Mouse (Mus musculus) right cerebral cortex, adult 18-20 months (tissue): ENCODE measurements around the gene Rpl23.
A peak's percentile ranks its signal among the peaks of the same experiment; 100 is the strongest.
"Not testable (repeated sequence)": the region's sequence is repeated elsewhere in the genome, so short reads cannot be mapped to it uniquely, and the experiment has no call there.

Source experiments
- DNase-seq: peaks from one replicate; pipeline ENCODE4 v3.0.0; 2022; ENCODE audit warnings: mixed read lengths

Rpl23 gene

DNA sequence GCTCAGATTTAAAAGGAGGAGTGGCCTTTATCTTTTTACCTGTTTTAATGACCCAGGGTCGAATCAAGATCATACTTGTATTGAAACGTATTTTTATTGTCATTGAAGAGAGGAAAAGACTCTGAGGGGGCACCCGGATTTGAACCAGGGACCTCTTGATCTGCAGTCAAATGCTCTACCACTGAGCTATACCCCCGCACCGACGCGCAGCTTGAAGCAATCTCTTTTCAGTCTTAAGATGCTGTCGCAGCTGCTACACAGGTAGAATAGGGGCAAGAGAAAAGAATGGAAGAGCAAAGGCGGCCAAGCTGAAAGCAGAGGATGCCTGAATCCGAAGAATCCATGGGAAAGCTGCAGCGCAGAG lies 16.5 kb upstream of the Rpl23 start, which contains the start of gene Lasp1:
Lasp1 (plus strand) TSS at position 219 of the 364 bp plus-strand sequence.
- peak; percentile 89 for DNase-seq

DNA sequence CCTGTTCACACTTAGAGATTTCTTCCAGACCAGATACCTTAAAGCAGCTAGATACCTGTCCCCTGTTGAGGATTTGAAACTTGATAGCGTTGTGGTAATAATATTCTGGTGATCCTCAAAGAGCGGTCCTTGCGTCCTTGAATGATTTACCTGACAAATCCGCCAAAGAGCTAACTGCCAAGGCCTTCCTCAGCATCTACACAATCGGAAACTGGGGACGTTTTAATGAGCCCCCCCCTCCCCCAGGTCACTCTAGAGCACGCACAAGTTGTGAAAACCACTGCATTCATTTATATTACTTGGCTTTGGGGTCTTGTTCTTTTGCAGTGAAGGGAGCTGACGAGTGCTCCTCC lies 15.8 kb upstream of the Rpl23 start:
- no peak for DNase-seq

DNA sequence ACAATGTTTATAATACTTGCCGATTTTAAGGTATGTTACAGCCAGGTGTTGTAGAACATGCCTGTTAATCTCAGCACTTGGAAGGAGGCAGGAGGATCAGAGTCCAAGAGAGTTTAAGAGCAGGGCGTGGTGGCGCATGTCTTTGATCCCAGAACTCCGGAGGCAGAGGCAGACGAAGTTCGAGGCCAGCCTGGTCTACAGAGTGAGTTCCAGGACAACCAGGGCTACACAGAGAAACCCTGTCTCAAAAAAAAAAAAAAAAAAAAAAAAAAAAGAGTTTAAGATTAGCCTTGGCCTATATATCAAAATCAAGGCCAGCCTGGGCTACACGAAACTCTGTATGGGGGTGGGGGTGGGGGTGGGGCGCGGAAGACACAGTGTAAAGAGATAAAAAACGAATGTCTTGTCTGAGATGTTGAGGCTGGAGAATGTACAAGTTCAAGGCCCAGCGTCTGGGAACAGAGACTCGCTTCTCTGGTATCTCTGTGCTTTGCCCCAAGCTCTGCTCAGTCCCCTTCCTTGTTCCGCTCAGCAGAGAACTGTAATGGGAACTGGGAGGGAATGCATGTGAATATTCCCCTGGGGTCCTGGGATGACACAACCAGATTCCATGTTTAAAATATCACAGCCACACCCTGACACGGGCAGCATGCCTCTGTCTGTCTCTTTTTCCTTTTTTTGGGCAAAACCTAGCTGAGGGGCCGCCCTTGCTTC lies 15.3 kb upstream of the Rpl23 start:
- no peak for DNase-seq

DNA sequence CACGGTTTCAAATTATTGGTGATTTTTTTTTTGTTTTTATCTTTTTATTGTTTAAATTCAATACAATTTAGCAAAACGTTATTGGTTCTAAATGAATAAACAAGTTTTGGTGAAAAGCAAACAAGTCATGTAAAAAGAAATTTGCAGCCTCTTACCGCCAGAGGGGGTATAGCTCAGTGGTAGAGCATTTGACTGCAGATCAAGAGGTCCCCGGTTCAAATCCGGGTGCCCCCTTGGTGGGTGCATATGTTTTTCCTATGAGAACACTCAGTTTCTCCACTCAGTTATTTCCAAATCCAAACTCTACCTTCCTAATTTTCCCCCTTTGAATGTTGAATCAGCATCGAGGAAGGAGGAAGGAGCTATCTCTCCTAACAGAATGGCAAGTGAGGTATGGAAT lies 14.7 kb upstream of the Rpl23 start:
- peak; percentile 80 for DNase-seq

DNA sequence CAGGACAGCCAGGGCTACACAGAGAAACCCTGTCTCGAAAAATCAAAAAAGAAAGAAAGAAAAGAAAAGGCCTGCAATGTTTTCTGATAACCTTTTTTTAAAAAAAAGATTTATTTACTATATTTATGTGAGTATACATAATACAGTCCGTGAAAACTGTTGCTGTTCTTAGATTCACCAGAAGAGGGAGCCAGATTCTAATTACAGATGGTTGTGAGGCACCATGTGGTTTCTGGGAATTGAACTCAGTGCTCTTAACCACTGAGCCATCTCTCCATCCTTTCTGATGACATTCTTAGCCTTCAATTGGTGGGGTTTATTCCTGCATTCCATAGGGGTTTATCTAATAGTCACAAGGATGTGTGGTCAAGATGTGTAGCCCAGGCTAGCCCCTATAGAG lies 10.9 kb upstream of the Rpl23 start:
- no peak for DNase-seq

DNA sequence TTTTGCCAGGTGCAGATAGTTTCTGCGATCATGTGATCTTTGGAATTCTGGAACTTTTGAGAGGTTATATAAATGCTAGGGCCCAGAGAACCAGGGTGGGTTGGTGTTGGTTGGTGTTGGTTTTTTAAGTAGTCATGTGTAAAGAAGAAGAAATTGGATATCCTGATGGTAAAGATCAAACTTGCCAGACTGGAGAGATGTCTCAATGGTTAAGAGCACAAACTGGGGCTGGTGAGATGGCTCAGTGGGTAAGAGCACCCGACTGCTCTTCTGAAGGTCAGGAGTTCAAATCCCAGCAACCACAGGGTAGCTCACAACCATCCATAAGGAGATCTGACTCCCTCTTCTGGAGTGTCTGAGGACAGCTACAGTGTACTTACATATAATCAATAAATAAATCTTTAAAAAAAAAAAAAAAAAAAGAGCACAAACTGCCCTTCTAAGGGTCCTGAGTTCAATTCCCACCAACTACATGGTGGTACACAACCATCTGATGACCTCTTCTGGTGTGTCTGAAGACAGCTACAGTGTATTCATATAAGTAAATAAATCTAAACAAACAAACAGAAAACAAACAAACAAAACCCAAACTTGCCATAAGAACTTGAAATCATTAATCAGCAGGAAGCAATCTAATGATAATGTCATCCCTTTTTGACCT lies 8.7 kb upstream of the Rpl23 start:
- not testable (repeated sequence) for DNase-seq

DNA sequence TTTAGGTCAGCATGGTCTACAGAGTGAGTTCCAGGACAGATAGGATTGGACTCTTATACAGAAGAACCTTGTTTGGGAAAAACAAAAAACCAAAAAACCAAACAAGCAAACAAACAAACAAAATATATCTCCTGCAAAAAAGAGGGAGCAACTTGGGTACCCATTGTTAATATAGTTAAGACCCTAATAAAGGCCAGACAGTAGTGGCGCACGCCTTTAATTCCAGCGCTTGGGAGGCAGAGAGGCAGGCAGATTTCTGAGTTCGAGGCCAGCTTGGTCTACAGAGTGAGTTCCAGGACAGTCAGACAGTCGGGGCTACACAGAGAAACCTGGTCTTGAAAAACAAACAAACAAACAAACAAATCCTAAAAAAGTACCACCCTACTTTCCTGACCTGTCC lies 7.5 kb upstream of the Rpl23 start:
- no peak for DNase-seq

DNA sequence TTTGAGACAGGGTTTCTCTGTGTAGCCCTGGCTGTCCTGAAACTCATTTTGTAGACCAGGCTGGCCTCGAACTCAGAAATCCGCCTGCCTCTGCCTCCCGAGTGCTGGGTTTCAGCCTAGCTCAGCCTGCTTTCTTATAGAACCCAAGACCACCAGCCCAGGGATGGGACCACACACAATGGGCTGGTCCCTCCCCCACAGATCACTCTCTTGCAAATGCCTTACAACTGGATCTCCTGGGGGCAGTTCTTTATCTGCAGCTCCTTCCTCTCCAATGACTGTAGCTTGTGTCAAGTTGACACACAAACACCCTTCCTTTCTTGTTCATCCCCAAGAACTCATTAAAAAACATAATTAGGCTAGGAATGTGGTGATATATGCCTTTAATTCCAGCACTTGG lies 5.7 kb upstream of the Rpl23 start:
- no peak for DNase-seq

DNA sequence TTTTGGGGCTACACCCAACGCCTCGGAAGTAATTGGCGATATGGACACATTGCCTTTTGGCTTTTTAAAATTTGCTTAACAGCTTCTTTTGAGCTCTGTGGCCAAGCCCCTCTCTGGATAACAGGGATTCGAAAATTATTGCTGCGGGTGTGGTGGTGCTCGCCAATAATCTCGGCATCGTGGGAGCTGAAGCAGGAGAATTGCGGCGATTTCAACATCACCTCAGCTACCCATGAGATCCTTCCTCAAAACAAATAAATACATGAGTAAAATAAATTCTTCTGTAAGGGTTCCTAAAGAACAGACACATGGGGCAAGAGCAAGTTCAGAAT lies 293 bp upstream of the Rpl23 start:
- DNase-seq: no peak

DNA sequence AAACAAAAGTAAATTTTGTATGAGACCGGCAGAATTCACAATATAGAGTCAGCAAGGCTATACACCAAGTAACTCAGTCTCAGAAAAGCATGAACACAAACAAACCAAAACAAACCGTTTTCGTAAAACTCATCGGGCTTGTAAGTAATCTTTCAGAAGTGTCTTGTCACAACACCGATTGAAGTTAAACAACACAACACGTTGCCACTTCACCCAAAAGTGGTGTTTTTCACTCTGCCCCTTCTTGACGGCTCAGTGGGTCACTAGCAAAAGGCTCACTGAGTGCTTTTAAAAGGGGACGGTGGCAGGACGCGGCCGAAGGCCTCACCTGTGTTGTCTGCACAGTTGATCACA lies 782 bp downstream of the Rpl23 start:
- DNase-seq: no peak

DNA sequence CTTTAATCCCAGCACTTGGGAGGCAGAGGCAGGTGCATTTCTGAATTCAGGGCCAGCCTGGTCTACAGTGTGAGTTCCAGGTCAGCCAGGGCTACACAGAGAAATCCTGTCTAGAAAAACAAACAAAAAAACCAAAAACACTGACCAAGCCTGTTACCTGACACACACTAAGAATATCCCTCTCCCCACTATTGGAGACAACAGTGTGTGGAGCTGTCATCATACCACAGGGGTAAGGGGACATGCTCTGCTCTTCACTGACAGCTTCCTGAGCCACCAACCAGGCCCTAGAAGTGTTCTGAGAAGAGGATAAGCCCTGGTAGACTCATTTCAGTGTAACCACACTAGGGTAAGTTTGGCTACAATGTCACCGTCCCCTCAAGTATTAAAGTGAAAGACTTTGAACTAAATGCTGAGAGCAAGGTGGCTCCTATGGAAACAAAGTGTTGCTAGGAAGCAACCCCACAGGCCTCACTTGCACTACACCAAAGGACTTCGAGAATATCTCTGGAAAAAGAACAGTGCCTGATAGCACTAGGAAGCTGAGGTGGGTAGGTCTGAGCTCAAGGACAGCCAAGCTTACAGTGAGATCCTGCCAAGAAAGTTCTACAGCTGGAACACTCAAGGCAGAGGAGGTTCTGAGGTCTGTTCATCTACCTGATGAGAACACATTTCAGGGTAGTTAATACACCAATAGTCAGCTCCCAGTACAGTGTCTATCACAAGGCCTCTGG lies 2.1 kb downstream of the Rpl23 start:
- no peak for DNase-seq

DNA sequence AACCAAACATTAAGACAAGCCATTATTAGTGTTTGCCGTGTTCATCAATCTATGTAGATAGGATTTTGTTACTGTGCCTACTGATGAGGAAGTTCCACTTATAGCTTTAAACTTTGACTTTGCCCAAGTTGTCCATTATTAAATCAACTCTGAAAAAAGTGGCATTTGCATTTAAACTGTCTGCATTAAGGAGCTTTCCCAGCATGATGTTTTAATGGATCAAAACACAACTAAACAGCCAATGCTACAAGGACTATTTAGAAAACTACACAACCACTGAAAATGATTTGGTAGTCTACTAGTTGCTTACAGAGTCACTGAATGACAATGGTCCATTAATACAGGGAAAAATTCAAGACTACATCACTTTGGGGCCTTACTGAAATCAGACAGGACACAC lies 3.3 kb downstream of the Rpl23 start:
- no peak for DNase-seq

DNA sequence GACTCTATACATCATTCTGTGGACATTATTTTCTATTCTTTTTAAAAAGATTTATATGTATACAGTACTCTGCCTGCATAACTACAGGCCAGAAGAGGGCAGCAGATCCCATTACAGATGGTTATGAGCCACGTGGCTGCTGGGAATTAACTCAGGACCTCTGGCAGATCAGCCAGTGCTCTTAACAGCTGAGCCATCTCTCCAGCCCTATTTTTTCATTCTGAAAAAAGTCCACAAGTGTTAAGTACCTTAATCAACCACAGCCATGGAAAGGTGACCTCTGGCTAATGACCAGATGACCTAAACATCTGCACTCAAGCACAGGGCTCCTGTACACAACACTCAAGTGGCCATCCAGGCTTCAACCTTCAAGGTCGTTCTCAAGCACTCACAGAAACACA lies 5.1 kb downstream of the Rpl23 start:
- no peak for DNase-seq

DNA sequence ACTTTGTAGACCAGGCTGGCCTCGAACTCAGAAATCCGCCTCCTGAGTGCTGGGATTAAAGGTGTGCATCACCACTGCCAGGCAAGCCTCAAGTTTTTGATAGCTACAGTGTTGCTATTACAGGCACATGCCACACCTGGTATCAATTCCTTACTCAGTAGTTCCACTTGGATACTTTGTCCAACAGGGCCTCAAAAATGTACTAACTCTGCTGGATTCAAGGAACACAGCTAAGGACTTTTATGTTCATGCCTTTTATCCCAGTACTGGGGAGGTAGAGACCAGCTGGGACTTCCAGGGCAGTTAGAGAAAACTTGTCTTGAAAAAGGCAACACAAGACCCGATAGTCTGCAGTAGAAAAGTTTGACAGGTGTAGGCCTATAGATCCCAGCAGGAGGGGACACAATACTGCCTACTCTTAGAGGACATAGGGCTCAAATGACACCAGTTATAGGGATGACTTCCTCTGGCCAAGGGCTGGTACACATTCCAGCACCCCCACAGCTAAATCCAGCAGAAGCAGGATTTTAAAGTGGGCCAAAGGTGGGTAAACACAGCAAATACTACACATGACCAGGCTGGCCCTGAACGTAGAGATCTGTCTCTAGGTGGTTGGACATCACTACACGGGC lies 5.6 kb downstream of the Rpl23 start:
- no peak for DNase-seq

DNA sequence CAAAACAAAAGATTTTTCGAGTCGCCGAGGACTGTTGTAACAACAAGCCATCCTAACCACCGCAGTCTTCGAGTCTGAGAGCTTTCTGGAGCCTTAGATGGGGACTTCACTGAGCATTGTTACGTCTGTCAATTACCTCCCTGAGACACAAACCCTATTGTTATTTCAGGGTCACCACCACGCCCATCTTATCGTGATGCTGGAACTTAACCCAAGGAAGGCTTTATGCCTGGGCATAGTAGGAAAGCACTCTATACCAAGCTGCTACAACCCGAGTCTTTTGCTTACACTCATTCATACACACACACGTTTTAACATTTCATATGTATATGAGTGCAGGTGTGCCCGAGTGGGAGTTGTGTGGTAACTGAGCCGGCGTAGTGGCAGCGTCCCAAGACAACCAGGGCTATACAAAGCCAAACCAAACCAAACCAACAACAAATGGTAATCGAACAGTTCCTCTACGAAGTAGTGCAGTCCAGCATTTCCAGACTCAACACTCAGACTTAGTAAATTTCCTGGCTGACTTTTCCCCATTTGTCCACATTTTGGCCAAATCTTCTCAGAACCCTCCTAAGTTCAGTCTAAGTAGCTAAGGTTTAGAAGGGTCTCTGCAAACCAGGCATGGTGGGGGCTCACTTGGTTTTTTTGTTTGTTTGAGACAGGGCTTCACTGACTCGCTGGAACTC lies 6.3 kb downstream of the Rpl23 start, which contains the start of gene 1700001P01Rik:
1700001P01Rik (minus strand) TSS at position 111 of the 689 bp plus-strand sequence.
- no peak for DNase-seq

DNA sequence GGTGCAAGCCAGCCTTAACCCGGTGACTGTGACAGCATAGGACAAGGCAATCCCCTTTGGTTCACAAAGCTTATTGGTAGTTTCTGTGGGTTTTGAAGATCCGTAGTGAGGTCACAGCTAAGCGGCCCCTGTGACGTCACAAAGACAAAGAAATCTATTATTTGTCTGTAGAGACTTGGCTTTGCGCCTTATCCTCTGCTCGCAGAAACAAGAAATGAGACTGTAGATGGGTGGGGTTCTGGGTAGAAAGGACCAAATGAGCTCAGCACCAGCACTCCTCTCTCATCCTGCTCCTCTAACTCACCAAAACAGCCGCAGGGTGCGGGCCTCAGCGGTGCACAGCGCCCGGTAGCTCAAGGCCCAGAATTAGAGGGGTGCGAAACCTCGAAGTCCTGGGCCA lies 7.1 kb downstream of the Rpl23 start:
- DNase-seq: no peak

DNA sequence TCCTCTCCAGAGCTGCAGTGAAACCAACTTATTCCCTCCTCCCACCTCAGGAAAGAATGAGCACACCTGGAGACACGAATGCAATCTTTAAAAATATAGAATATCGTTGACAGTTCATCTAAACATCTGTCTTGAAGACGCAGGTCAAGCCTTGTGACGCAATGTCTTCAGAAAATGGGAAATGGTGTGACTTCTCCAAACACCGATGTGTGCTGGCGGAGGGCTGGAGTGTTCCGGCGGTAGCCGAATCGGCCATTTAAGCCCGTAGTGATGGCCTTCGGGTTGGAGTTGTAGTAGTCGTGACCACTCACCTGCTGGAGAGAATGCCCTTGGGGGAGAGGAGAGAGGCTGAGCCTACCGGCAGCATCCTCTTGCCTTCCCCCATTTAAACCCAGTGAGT lies 10.8 kb downstream of the Rpl23 start:
- DNase-seq: no peak

DNA sequence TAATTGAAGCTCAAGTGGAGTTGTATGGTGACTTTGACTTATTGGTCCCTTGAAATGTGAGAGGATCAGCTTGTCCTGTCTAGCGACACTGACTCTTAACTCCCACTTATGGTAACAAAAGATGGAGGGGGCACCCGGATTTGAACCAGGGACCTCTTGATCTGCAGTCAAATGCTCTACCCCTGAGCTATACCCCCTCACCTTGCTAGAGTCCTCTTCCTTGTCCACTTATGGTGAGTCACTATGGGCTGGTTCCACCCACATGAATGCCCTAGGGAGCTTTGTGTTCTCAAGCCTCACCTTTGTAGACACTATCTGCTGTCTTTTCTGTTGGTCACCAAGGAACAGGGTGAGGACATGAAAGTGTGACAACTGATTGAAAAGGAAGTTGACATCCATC lies 12.5 kb downstream of the Rpl23 start:
- DNase-seq: no peak

DNA sequence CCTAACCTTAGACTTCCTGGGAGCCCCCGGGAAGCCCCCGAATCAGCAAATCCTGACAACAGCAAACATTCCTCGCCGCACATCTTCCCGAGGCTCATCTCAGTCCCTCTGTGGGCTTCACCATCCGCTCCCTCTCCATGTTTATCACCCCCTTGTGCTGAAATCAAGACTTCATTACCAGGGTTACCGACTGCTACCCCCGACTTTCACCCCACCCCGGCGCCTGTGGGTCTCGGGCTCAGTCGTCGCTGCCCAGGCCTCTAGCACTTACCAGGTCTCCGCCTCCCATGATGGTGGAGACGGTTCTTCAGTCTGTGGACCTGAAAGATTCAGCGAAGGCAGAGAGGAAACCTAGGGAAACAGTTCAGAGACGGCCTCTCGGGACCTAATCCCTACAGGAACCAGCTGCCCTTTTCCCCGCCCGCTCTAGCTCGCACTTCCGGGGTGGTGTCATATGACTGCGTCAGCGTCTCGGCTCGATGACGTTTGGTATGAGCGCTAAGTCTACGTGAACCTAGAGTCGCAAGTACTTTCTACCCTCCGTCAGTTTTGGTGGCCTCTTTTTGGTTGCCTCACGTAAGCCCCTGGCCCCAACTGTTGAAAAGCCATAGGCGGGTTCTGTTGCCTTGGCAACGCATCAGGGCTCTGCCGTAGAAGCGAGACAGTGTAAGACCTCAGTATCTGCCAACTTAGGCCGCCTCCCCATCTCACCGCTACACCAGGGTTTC lies 15.9 kb downstream of the Rpl23 start, which contains the start of gene Cwc25:
Cwc25 (minus strand) TSS at position 403 of the 728 bp plus-strand sequence.
- DNase-seq: peak; percentile 97

DNA sequence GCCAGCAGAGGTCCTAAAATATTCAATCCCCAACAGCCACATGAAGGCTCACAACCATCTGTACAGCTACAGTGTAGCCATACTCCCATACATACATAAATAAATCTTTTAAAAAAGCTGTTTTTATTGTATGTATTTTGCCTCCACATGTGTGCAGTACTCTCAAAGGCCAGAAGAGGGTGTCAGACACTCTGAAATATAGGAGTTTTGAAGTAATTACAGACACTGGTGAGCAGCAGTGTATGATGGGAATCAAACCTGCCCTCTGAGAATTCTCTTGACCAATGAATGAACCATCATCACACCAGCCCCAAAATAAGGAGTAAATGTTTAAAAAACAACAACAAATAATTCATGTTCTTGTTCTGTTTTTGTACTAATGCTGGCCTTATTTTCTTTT lies 20.6 kb downstream of the Rpl23 start:
- DNase-seq: no peak

DNA sequence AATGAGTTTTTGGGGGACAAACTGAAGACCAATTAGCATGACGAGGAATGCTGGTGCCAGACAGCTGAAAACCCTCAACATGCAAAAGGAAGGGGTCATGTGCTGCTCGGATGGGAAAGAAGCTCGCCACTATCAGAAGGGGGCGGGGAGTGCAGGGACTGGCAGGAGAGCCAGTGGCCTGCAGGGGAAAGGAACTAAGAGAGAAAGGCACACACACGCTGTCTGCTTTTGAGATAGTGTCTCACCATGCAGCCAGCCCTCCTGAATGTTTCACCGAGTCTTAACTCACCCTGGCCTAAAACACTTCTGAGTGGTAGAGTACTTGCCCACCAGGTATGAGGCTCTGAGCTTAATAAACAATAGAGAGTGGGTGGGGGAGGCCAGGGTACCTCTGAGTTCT lies 23.3 kb downstream of the Rpl23 start:
- DNase-seq: no peak

DNA sequence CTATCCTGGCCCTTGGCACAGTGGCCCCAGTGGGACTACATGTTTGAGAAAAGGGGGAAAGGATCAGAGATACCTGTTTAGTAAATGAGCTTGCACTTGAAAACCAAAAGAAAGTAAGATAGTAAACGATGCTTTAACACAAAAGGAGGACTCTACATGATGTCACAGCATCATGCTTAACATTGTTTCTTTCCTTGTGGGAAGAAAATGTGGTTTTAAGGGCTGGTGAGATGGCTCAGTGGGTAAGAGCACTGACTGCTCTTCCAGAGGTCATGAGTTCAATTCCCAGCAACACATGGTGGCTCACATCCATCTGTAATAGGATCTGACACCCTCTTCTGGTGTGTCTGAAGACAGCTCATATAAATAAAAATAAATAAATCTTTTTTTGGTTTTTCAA lies 24.1 kb downstream of the Rpl23 start:
- DNase-seq: no peak

DNA sequence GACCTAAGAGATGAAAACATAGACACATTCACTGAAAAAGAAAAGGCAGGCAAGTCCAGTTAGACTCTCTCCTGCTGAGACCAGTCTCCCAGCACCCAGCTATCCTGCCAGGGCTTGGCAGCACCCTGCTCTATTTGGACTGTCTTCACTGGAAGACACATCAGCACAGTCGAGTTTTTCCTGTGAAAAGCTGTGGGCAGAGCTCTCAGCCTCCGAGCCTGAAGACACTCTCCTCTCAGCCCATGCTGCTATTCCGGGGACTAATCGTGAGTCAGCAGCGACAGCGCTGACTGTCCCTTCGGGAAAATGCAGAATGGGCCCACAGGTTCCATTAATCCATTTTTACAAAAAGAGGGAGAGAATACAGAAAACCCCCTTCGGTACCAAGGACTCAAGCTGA lies 29.0 kb downstream of the Rpl23 start:
- peak; percentile 80 for DNase-seq
